Mouse (Mus musculus) cerebellum, postnatal 14 days (tissue): ENCODE measurements around the gene Pitx1.

ENCODE experiments used
- DNase-seq, 2 experiments: peaks; one replicate each; pipeline ENCODE4 v3.0.0; 2021; ENCODE audit warnings: mixed read lengths in 2 of 2

Pitx1 gene

GRCm38 (mm10) chr13:55775056-55775455 is 60.9 kb downstream of the Pitx1 start:
- DNase-seq = no peak
